Mouse (Mus musculus) intestine, embryonic 14.5 days (tissue): ENCODE results near the gene Slco4a1. TPM values are rescaled to one million over a fixed set of nuclear protein-coding genes. Genes with fewer than 3 reads are reported as not detected.

Experiments
- ATAC-seq: fragments of 200-750 bp; cut with Nextera tagmentation; replicated peaks from 2 replicates; pipeline ENCODE4 v1.8.0; 2017; ENCODE audit warnings: low read depth, moderate number of reproducible peaks, moderate TSS enrichment, moderate library complexity; ENCODE audit not compliant: low FRiP score, low TSS enrichment
- DNase-seq: peaks from one replicate; pipeline ENCODE4 v3.0.0-alpha.2; 2018; ENCODE audit warnings: low spot score
- H3K27ac ChIP-seq: fragments of 300-500 bp; sonication (generic); 2 replicates; pipeline ENCODE4 v1.5.1; 2014; ENCODE audit warnings: low read depth, mild to moderate bottlenecking, control low read depth
- H3K27me3 ChIP-seq: fragments of 300-500 bp; sonication (generic); replicated peaks from 2 replicates; pipeline ENCODE4 v1.6.1; 2014; ENCODE audit warnings: low read length, control low read depth; ENCODE audit not compliant: control insufficient read depth, insufficient read depth
- H3K36me3 ChIP-seq: fragments of 300-500 bp; sonication (generic); 2 replicates; pipeline ENCODE4 v1.6.1; 2014; ENCODE audit warnings: low read length, control low read depth; ENCODE audit not compliant: control insufficient read depth, insufficient read depth
- H3K4me1 ChIP-seq: fragments of 300-500 bp; sonication (generic); replicated peaks from 2 replicates; pipeline ENCODE4 v1.6.1; 2014; ENCODE audit warnings: low read length, control low read depth, mixed read lengths; ENCODE audit not compliant: control insufficient read depth, insufficient read depth
- H3K4me2 ChIP-seq: fragments of 300-500 bp; sonication (generic); 2 replicates; pipeline ENCODE4 v1.6.1; 2014; ENCODE audit warnings: low read length
- H3K4me3 ChIP-seq: fragments of 300-500 bp; sonication (generic); 2 replicates; pipeline ENCODE4 v1.5.1; 2014; ENCODE audit warnings: low read depth, low read length, control low read depth, mixed read lengths
- H3K9ac ChIP-seq: fragments of 300-500 bp; sonication (generic); 2 replicates; pipeline ENCODE4 v1.6.1; 2014; ENCODE audit warnings: mild to moderate bottlenecking, low read length
- H3K9me3 ChIP-seq: fragments of 300-500 bp; sonication (generic); 2 replicates; pipeline ENCODE4 v1.6.1; 2016; ENCODE audit warnings: low read length, control low read depth; ENCODE audit not compliant: control insufficient read depth
- WGBS: fragments of 180-500 bp; shearing (Covaris S2); extraction: QIAGEN DNeasy Blood & Tissue Kit; methylation state at CpG from one replicate; pipeline ENCODE4 v1.1.7; 2014; 5-methylcytosine and 5-hydroxymethylcytosine counted together
- polyA plus RNA-seq: library from polyadenylated mRNA; unstranded; fragments of >200 nt; fragmentation: Nextera tagmentation; extraction: Ambion mirVana; gene quantifications from 2 replicates; pipeline ENCODE4 v1.2.1, GENCODE M21; 2014

Slco4a1 gene
- polyA plus RNA-seq, 1 experiment from 2014 or later: 2.3 TPM

GRCm38 (mm10) chr2:180501217-180501967 lies 45.3 kb downstream of the Slco4a1 start:
- ATAC-seq: peak; percentile 72
- 16% methylated on average over 9 of the region's 9 CpGs for WGBS
- Histone ChIP-seq H3K4me1 (peaks cover 39% of the 10 kb centered on the region), H3K27me3 (peaks cover 22% of the 10 kb centered on the region), H3K36me3 (no peaks in the 10 kb centered on the region), H3K9me3 (no peaks in the 10 kb centered on the region), H3K4me3 (peak overlapping the region; percentile 39), H3K4me2 (peak overlapping the region; percentile 73), H3K27ac (peak overlapping the region; percentile 85), H3K9ac (peak overlapping the region; percentile 21; the same call in 1 of the 2 replicates)
- DNase-seq: peak; percentile 71

DNA sequence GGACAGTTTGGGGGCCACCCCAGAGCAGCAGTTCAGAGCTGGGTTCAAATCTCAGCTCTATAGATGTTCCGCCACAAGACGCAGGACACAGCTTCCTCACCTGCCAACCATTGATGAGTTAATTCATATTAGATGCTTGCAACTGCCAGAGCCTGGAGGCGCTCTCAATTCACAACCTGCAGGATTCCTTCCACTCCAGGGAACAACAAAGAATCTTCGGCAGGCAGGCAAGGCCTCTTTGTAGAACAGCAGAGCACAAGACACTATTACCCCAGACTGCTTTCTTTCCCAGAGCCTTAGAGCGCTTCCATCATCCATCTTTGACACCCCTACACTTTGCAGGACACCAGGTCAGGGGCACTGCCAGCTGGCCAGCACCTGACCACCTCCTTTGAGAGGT lies 50.2 kb downstream of the Slco4a1 start:
- Histone ChIP-seq H3K27ac (no peak overlapping the region), H3K9ac (no peak overlapping the region), H3K4me3 (no peak overlapping the region), H3K36me3 (no peaks in the 10 kb centered on the region), H3K9me3 (no peaks in the 10 kb centered on the region), H3K4me2 (no peak overlapping the region), H3K27me3 (no peaks in the 10 kb centered on the region), H3K4me1 (peaks cover 67% of the 10 kb centered on the region)
- WGBS: 83% methylated on average over 5 of the region's 5 CpGs
- DNase-seq (no peak), ATAC-seq (no peak)

- no peak overlapping the region for H3K4me2 ChIP-seq
- no peak for ATAC-seq
- WGBS: 53% methylated on average over 14 of the region's 14 CpGs
- no peak overlapping the region for H3K27ac ChIP-seq
- peaks cover 69% of the 10 kb centered on the region for H3K4me1 ChIP-seq
- no peaks in the 10 kb centered on the region for H3K36me3 ChIP-seq
- H3K4me3 ChIP-seq: no peak overlapping the region
- no peaks in the 10 kb centered on the region for H3K27me3 ChIP-seq
- no peaks in the 10 kb centered on the region for H3K9me3 ChIP-seq
- no peak for DNase-seq
- H3K9ac ChIP-seq: no peak overlapping the region
Observed at GRCm38 (mm10) chr2:180508455-180509115, 52.5 kb downstream of the Slco4a1 start.

GRCm38 (mm10) chr2:180510867-180511266 lies 54.8 kb downstream of the Slco4a1 start:
- 37% methylated on average over 5 of the region's 5 CpGs for WGBS
- H3K4me1 ChIP-seq: peaks cover 76% of the 10 kb centered on the region
- ATAC-seq (peak; percentile 53; the same call in 1 of the 2 replicates), DNase-seq (no peak)
- H3K27ac ChIP-seq: peak overlapping the region; percentile 72
- no peaks in the 10 kb centered on the region for H3K27me3 ChIP-seq
- H3K4me3 ChIP-seq: no peak overlapping the region
- no peak overlapping the region; the same call in 1 of the 2 replicates for H3K4me2 ChIP-seq
- H3K9ac ChIP-seq: no peak overlapping the region
- H3K36me3 ChIP-seq: no peaks in the 10 kb centered on the region
- H3K9me3 ChIP-seq: no peaks in the 10 kb centered on the region

DNA sequence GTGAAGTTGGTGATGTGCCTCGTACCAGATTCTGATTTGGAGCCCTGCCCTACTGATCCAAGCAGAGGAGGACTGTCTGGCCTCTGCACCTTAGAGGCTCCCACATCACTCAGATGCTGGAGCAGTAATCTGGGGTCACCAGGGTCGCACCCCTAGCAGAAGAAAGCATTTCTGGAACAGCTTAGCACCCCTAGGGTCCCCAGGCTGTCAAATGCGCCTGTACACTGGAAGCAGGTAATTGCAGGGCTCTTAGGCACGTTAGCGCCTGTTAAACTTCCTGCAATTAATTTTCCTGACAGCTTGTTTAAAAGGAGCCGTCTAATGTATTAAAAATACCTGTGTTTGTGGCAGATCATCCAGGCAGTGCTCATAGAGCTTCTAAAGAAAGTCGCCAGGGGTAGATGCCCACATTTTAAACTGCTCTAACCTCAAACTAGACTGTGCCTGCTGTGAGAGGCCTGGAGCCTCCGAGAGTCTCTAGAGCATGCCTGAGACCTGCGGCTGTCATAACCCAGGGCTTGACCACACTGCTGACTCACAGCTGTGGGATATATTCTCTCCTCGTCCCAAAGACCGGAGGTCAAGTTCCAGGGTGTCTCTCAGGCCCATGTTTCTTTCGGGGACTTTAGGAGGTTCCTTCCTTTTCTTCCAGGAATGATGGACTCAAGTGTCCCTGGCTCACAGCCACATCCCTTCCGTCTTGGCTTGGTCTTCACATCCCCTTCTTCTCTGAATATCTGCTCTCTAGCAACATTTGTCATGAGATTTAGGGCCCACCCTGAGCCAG lies 56.0 kb downstream of the Slco4a1 start:
- no peaks in the 10 kb centered on the region for H3K9me3 ChIP-seq
- H3K4me2 ChIP-seq: peak overlapping the region; percentile 7; the same call in 1 of the 2 replicates
- 23% methylated on average over 13 of the region's 13 CpGs for WGBS
- H3K4me3 ChIP-seq: no peak overlapping the region
- peak overlapping the region; percentile 72; the same call in 1 of the 2 replicates for H3K27ac ChIP-seq
- DNase-seq: no peak
- H3K4me1 ChIP-seq: peaks cover 69% of the 10 kb centered on the region
- H3K36me3 ChIP-seq: no peaks in the 10 kb centered on the region
- no peak overlapping the region for H3K9ac ChIP-seq
- no peak for ATAC-seq
- H3K27me3 ChIP-seq: no peaks in the 10 kb centered on the region

DNA sequence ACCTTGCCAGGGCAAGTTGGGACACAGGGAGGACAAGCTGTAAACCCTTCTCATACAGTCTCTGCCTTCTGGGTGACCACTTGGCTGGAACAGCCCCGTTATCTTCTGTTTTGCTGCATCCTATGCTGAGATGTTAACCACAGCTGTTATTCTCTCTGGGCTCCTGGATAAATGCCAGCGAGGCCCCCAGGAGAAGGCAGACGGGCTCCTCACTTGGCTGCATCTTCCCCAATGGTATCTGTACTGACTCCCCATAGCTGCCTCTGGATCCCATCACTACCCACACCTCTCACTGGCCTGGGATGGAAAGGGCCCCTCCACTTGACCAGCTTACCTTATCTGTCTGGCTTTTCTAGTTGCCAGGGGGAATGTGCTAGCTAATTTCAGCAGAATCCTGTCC lies 57.0 kb downstream of the Slco4a1 start:
- no peak for DNase-seq
- Histone ChIP-seq H3K27ac (peak overlapping the region; percentile 72; the same call in 1 of the 2 replicates), H3K4me3 (no peak overlapping the region), H3K36me3 (no peaks in the 10 kb centered on the region), H3K4me2 (no peak overlapping the region), H3K27me3 (no peaks in the 10 kb centered on the region), H3K4me1 (peaks cover 62% of the 10 kb centered on the region), H3K9ac (no peak overlapping the region), H3K9me3 (no peaks in the 10 kb centered on the region)
- WGBS: 26% methylated on average over 3 of the region's 3 CpGs
- ATAC-seq: no peak

DNA sequence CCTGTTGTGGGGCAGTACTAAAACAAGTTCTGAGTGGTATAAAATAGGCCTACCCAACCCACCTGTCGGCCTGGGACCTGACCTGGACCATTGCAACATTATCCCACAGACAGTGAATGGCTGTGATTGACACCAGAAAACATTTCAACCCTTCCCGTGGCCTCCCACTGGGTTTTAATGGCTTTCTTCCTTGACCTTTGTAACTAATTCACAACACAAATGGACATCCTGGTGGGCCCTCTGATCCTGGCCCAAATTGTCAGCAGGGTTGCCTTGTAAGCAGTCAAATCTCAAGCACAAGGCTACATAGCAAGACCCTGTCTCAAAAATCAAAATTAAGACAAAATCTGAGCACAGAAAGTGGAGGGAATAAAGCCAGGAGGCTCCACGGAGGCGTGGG lies 57.8 kb downstream of the Slco4a1 start:
- H3K4me1 ChIP-seq: peaks cover 55% of the 10 kb centered on the region
- ATAC-seq (no peak), DNase-seq (no peak)
- no peaks in the 10 kb centered on the region for H3K36me3 ChIP-seq
- no peaks in the 10 kb centered on the region for H3K27me3 ChIP-seq
- H3K27ac ChIP-seq: no peak overlapping the region
- no peak overlapping the region for H3K4me3 ChIP-seq
- no peak overlapping the region for H3K9ac ChIP-seq
- no peaks in the 10 kb centered on the region for H3K9me3 ChIP-seq
- H3K4me2 ChIP-seq: no peak overlapping the region
- 61% methylated on average over 4 of the region's 4 CpGs for WGBS

DNA sequence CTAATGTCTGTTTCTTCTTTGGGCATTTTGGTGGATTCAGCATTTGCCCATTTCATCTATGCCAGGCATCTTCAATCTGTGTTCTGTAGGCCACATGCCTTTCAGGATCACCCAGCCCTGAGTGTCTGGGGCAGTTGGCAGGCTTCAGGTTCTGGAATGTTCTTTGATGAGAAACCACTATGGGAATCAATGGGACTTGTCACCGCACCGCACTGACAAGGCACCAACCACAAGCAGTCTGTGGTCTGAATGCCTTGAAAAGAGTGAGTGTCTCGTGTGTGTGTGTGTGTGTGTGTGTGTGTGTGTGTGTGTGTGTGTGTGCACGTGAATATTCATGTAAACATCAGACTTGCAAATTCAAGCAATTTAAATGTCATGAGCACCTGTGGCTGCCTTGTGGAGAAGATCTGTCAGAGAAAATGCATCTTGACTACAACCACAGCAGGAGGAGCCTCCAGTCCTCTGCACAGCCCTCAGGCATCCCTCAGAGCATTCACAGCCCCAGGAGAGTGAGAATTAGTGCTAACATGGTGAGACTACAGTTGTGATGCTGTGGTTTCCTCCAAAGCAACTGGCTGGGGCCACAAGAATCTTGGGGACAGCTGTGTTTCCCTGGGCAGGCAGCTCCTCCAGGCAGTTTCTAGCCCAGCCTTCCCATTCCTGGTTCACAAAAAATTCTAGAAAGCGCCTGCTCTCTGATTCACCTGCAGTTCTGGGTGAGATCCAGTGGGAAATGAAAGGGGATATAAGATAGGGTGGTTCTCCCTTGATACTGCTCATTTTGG lies 65.6 kb downstream of the Slco4a1 start:
- DNase-seq: no peak
- no peak overlapping the region for H3K9ac ChIP-seq
- no peaks in the 10 kb centered on the region for H3K9me3 ChIP-seq
- no peak overlapping the region for H3K4me2 ChIP-seq
- no peak overlapping the region for H3K4me3 ChIP-seq
- H3K27ac ChIP-seq: no peak overlapping the region
- 86% methylated on average over 5 of the region's 5 CpGs for WGBS
- H3K4me1 ChIP-seq: no peaks in the 10 kb centered on the region
- no peaks in the 10 kb centered on the region for H3K36me3 ChIP-seq
- ATAC-seq: no peak
- no peaks in the 10 kb centered on the region for H3K27me3 ChIP-seq
